Mouse (Mus musculus): ENCODE measurements at regions not wholly inside any gene's neighbourhood (a gene's known extent, or its start where the extent isn't known, plus 50 kb on each side); places are given as distances from the start of the nearest gene placed in this dataset.

DNA sequence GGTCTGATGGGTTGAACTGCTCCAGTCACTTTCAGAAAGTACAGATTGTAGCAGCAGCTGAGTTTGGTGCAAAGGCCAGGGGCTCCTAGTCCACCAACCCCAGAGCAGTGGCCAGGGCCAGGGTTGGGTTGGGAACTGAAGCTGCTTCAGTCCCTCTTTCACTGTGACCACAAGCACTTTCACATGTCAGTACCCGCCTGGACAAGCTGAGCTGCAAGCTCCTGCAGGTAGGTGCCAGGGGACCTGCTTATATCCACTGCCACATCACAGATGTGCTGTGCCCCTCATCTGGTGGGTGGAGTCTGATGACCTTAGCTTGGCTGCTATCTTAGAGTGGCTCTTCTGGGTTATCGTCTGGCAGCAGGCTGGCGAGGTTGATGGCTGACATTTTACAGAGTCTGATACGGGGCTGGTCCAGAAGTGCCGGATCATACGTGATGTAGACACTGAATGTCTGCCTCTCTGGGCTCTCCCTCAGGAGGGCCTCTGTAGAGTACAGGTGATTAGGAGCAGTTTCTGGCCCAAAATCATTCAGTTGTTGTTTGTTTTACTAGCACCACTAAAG is 192.6 kb downstream of the Rybp start:
- no peak for TF ChIP-seq MAX (IDR thresholded peaks at IDR 0.05)
- no peak for TF ChIP-seq CTCF (IDR thresholded peaks at IDR 0.05; ENCODE audit: control insufficient read depth, insufficient read depth, insufficient read length)
- TF ChIP-seq CEBPB (IDR thresholded peaks at IDR 0.05; ENCODE audit: low read depth): no peak

All from C2C12 (cell line).